Mouse (Mus musculus) ovary, adult 10 weeks (tissue): ENCODE measurements around the gene Mrap2. TPM values are rescaled to one million over a fixed set of nuclear protein-coding genes. Genes with fewer than 3 reads are reported as not detected.

Source experiments
- polyA plus RNA-seq: library from polyadenylated mRNA; stranded (reverse); fragments of 350-450 nt; fragmentation: Illumina TruSeq; extraction: RNeasy Lipid Tissue Mini Kit (QIAGEN cat#74804); gene quantifications from one replicate; pipeline ENCODE4 v1.2.3, GENCODE M21; 2014

Mrap2 gene
- 0.46 TPM for polyA plus RNA-seq

GRCm38 (mm10) chr9:87144106-87144505 is at the start of gene Mrap2:
TSS of gene Mrap2 (plus strand) at chr9:87144306.

Other genes starting within 250 kb of the Mrap2 start
- not detected for gene Ripply2, start 128.8 kb upstream of the Mrap2 start, polyA plus RNA-seq
- gene Cyb5r4, start 122.3 kb upstream of the Mrap2 start, polyA plus RNA-seq = 111 TPM
- gene Cep162, start 111.2 kb downstream of the Mrap2 start, polyA plus RNA-seq = 14.4 TPM